Mouse (Mus musculus): ENCODE data around the gene Kdm4b.

- TF ChIP-seq CTCF (IDR thresholded peaks at IDR 0.05; ENCODE audit: low read depth, low read length) (no peak), POLR2A (IDR thresholded peaks at IDR 0.05; ENCODE audit: extremely low read depth, insufficient read depth, low read length) (no peak)
Measured at GRCm38 (mm10) chr17:56283316-56283715, 42.5 kb upstream of the Kdm4b start.

Data from liver, adult 2 months (tissue).